Mouse (Mus musculus): Measurements from ENCODE around the gene Eif4a2.
A peak's percentile ranks its signal among the peaks of the same experiment; 100 is the strongest.

Eif4a2 gene

DNA sequence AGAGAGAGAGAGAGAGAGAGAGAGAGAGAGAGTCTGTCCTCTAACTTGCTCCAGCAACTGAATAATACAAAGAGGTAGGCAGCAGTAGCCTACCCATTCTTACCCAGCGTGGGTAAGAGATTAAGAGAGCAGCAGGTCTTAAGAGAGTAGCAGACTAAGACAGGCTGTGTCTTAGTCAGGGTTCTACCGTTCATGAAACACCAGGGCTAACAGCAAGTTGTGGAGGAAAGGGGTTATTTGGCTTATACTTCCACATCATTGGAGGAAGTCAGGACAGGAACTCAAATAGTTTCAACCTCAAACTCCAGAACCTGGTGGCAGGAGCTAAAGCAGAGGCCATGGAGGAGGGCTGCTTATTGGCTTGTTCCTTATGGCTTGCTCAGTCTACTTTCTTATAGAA is 3.4 kb upstream of the Eif4a2 start:
- no peak for DNase-seq (ENCODE audit: low read depth, low spot score)

DNA sequence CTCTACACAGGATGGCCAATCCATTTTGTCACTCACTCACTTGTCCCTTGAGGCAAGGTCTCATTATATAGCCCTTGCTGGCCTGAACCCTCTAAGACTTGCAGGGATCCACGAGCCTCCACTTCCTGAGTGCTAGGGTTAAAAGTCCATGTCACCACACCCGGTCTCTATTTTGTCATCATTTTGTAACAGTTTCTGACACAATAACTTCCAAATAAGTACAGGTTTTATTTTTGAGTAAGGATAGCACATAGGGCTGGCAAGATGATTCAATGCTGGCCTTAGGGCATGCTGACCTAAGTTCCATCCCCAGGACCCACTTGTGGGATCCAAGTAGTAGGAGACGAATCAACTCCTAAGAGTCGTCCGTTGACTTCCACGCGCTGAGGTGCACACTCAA is 1.1 kb upstream of the Eif4a2 start:
- no peak for DNase-seq (ENCODE audit: low read depth, low spot score)

- peak; percentile 86 for DNase-seq (ENCODE audit: low read depth, low spot score)
Measured at GRCm38 (mm10) chr16:23107946-23108759, 909 bp downstream of the Eif4a2 start.

DNA sequence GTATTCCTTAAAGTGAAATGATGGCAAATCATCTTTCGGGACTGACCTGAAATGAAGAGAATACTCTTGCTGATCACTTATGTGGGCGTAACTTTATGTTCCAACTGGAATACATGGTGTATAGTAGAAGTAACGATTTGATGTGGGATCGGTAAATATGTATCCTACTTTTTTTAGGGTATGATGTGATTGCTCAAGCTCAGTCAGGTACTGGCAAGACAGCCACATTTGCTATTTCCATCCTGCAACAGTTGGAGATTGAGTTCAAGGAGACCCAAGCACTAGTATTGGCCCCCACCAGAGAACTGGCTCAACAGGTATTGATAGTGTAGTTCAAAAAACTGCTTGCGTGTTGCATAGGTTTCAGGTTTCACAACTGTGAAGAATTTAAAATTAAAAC is 1.7 kb downstream of the Eif4a2 start:
- DNase-seq (ENCODE audit: low read depth, low spot score): peak; percentile 51

DNA sequence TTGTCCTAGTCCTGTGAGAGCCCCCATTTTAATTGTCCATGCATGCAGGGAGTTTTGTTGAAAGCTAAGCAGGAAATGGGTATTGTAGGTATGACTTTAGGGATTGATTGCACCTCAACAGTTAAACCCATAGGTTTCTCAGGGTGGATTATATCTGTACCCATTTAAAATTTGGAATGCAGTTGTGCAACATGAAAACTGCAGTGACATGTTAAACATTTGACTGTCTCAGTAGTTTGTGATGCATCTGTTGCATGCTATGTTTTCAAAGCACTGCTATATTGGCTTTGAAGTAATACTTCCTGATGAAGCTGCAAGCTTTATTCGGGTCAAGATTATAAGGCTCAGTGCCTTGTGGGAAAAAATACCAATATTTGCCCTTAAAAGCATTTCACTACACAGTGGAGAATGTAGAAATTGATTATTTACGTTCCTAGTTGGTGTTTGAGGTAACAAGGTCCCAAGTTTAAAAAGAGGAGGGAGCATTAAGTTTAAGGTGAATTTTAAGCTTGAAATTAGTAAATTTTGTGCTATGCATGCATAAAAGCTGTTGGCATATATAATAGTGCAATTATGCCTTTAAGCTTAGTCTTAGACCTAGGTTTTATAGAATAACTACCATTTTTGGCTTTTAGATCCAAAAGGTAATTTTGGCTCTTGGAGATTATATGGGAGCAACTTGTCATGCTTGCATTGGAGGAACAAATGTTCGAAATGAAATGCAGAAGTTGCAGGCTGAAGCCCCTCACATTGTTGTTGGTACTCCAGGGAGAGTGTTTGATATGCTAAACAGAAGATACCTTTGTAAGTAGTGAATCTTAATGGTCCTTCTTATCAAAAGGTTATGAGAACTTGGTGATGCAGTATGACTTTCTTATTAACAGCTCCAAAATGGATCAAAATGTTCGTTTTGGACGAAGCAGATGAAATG is 2.4 kb downstream of the Eif4a2 start:
- DNase-seq (ENCODE audit: low read depth, low spot score): peak; percentile 36

DNA sequence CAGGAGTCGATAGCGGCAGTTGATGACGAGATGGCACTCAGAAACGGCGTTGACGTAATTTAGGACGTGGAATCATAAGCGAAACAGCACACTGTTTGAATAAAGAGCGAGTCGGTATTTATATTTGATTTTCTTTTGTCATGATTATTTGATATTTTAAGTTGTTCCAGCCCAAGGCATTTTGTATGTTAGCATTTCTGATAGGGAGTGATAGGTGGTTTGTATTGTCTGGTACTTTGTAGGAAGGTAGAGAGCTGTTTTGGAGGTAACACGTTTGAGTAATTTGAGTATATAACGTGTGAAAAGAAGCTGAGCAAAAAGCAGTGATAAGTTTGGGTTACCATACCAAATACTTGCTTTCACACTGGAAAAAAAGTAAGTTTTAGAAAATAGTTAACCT is 5.1 kb downstream of the Eif4a2 start:
- DNase-seq (ENCODE audit: low read depth, low spot score): no peak

GRCm38 (mm10) chr16:23112861-23113435 is 5.7 kb downstream of the Eif4a2 start:
- peak; percentile 56 for DNase-seq (ENCODE audit: low read depth, low spot score)

- DNase-seq (ENCODE audit: low read depth, low spot score): peak; percentile 62
Measured at GRCm38 (mm10) chr16:23113903-23114302, 6.7 kb downstream of the Eif4a2 start.

GRCm38 (mm10) chr16:23114339-23115171 is 7.3 kb downstream of the Eif4a2 start:
- DNase-seq (ENCODE audit: low read depth, low spot score): peak; percentile 88

GRCm38 (mm10) chr16:23115486-23115885 is 8.2 kb downstream of the Eif4a2 start:
- peak; percentile 43 for DNase-seq (ENCODE audit: low read depth, low spot score)

DNA sequence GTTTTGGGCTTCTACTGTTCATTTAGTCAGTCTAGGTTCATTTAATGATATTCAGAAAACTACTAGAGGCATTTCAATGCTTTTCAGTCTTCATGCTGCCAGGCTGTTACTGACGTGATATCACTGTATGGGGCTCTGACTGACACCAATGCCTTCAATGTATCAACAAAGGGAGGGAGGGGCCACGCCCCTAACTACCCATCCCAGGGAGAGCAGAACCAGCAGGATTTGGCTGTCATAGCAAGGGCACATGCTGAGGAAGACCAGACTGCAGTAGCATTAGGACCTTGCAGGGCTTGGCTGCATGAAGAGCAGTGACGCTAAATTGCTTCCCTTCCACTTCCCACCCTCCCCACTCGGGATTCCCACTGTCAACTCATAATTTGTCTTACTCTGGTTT is 9.9 kb downstream of the Eif4a2 start:
- DNase-seq (ENCODE audit: low read depth, low spot score): peak; percentile 55

DNA sequence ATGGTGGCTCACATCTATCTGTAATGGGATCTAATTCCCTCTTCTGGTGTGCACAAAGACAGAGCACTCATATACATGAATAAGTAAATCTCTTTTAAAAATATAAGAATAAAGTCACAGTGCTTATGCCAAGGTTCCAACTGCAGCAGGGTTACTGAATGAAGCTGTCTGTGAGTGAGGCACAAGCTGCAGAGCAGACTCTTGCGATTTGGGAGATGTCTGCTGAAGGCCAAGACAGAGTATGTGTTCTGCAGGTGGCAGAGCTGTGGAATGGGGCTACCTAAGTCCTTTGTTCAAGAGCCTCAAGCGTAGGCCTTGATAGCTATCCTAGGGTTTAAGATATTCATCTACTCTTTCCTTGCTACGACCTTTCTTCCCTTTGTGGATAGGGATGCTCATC is 15.2 kb downstream of the Eif4a2 start:
- no peak for DNase-seq (ENCODE audit: low read depth, low spot score)

- peak; percentile 47 for DNase-seq (ENCODE audit: low read depth, low spot score)
Measured at GRCm38 (mm10) chr16:23123104-23123503, 15.9 kb downstream of the Eif4a2 start.

DNA sequence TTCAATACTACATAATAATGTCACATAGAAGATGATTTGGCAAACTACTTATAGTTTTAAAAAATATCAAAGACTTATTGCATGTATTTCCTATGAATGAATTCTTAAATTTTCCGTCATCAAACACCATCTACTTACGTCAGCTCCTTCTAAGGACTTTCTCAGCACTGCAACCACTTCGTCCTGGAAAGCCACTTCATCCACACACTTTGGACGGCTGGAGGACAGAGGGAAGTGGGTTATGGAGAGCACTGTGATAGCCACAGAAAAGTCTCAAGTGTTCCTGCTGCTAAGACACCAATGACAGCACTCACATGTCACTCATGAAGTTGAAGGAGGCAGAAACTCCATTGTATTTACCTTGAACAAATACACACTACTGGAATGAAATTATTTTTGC is 17.2 kb downstream of the Eif4a2 start:
- DNase-seq (ENCODE audit: low read depth, low spot score): no peak

DNA sequence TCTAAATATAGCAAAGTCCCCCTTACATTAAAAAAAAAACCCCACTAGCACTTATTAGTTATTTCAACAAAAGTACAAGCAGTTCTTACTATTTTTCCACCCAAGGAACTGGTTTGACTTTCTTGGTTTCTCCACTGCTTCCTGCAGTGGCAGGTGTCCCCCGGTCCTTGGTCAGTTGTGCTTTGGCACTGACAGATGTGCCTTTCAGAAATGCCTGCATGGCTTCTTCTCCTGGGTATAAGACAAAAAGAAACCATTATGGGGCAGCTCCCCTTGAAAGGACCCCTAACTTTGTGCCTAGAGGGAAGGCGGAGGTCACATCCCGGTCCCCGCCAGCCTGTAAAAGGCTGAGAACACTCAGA is 20.0 kb downstream of the Eif4a2 start:
- DNase-seq (ENCODE audit: low read depth, low spot score): no peak

- peak; percentile 92 for DNase-seq (ENCODE audit: low read depth, low spot score)
Measured at GRCm38 (mm10) chr16:23127673-23128375, 20.6 kb downstream of the Eif4a2 start, which contains the start of gene Rfc4. Gene Rfc4 (minus strand): TSS chr16:23127737.

GRCm38 (mm10) chr16:23130303-23130702 is 23.1 kb downstream of the Eif4a2 start:
- no peak for DNase-seq (ENCODE audit: low read depth, low spot score)

DNA sequence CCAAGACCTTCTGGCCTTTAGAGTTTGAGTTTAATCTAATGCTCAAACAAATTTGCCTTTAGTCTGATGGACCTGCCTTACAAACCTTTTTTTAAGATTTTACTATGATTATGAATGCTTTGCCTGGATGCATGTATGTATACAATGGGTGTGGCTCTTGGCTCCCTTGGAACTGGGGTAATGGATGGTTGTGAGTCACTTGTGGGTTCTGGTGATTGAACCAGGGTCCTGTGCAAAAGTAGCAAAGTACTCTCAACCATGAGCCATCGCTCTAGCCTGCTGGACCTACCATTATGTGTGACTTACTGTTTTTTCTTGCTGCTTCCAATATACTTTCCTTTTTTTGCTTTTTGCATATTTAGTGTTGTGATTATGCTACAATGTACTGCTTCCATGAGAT is 25.1 kb downstream of the Eif4a2 start:
- DNase-seq (ENCODE audit: low read depth, low spot score): no peak

DNA sequence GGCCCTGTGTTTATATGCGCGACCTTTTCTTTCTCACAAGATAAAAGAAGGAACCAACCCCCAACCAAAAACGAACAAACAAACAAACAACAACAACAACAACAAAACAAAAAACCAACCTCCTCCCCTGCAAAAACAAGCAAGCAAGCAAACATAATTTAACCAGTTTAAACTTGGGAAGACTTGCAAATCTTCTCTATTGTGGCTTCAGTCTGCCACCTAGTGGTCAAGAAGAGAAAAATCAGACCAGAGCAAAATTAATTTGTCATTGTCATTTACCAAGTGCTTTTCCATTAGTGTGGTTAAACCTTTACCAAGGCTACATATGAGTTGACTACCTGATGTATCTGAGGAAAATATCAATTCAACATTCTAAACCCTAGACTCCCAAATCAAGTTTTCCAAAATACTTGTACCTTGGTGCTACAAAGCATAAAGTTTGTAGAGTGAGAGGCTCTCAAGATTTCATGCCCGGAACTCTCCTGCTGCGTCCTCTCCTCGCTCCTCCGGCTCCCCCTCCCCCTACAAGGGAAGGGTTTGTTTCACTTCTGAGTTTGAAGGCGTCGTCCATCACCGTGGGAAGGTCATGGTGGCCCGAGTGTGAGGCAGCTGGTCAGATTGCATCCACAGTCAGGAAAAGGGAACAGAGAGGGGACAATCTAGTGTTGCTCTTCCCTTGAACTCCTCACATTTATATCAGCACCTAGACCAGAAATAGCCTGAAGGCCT is 28.3 kb downstream of the Eif4a2 start:
- peak; percentile 67 for DNase-seq (ENCODE audit: low read depth, low spot score)

DNA sequence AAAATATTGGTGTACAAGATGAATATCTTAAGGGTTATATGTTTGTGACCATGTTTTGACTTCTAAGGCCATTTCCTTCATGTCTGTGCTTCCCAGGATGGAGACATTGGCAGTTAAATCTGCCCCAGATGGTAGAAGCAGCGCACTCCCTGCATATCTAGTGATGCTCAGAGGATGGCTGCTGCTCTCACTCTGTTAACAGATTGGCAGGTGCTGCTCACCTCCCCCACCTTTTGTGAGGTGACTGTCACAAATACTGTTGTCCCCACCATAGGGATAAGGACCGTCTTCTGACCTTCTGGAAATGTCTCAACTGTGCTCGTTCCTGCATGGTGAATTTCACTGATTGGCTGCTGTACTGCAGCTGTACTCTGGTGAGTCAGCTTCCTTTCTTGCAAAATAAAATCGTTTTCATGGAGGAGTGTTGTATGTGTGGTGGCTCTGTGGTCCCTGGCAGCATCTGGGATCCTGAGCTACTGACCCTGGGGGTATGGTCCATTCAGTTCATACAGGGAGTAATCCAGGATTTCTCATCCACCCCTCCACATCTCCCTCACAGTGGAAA is 29.2 kb downstream of the Eif4a2 start:
- DNase-seq (ENCODE audit: low read depth, low spot score): no peak
